Comparison of ENCODE assay signal across 11 mouse cellular contexts in the genomic region with DNA sequence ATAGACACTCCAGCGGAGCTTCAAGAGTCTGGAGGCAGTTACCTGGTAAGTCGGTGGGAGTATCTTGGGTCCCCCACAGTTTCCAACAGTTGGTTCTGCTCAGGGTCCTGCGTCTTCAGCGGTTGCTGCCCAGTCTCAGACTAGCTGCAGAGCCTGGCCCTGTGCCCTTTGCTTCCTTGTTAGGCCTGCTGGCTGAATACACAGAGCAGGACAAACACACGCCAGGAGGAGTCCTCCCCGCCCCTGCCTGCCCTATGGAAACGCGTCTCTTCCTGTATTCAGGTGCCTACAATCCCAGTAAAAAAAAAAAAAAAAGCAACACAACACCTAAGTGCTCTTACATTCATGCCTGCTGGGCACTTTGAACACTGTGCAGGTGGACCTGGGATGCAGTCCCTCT. TPM values are rescaled to one million over a fixed set of nuclear protein-coding genes. Genes with fewer than 3 reads are reported as not detected.
DNase-seq lines count a peak whose midpoint lies in the region; ATAC-seq lines count a peak whose summit lies in the region.
"Had no signal": no experiment of that assay in that cellular context is flagged by ENCODE, and none has a peak within 500 bp of the region (broad histone marks: within the 10 kb centered on the region; RNA-seq: fewer than 3 reads in every experiment).

A gene (minus strand): TSS at position 142 of the 400 bp plus-strand sequence.

- peaks cover 11% of the 10 kb centered on the region for H3K4me1 ChIP-seq in embryonic facial prominence, embryonic 15.5 days
- H3K4me1 ChIP-seq in liver, embryonic 16.5 days (ENCODE audit: control insufficient read depth, low read depth, low read length): no peaks in the 10 kb centered on the region
- H3K4me1 ChIP-seq: limb, embryonic 13.5 days had no signal

- WGBS in embryonic facial prominence, embryonic 15.5 days: 73% methylated on average over 8 of the region's 8 CpGs
- WGBS in liver, embryonic 16.5 days (ENCODE audit: insufficient replicate concordance): 72% methylated on average over 8 of the region's 8 CpGs

- H3K4me2 ChIP-seq in embryonic facial prominence, embryonic 15.5 days (replicated peaks): no peak within 1 kb of the TSS
- H3K4me2 ChIP-seq in liver, embryonic 16.5 days (ENCODE audit: low read depth, low read length): peak within 1 kb of the TSS; percentile 15; the same call in 1 of the 2 replicates
- H3K4me2 ChIP-seq: limb, embryonic 13.5 days; midbrain, embryonic 13.5 days had no signal

- ATAC-seq in embryonic facial prominence, embryonic 15.5 days (ENCODE audit: insufficient number of reproducible peaks, low FRiP score, low TSS enrichment, low read depth): no peak
- peak; percentile 80 for ATAC-seq in liver, embryonic 16.5 days (ENCODE audit: low read depth)
- no peak for ATAC-seq in erythroblast, adult 5-6 weeks (replicated peaks; ENCODE audit: low FRiP score, poor library complexity, severe bottlenecking)
- ATAC-seq: forebrain, embryonic 16.5 days; midbrain, embryonic 13.5 days had no signal

- H3K27me3 ChIP-seq in embryonic facial prominence, embryonic 15.5 days: no peaks in the 10 kb centered on the region
- no peaks in the 10 kb centered on the region for H3K27me3 ChIP-seq in liver, embryonic 16.5 days (ENCODE audit: control insufficient read depth, insufficient read depth, low read depth, low read length)
- H3K27me3 ChIP-seq: limb, embryonic 13.5 days; midbrain, embryonic 13.5 days had no signal

- no peaks in the 10 kb centered on the region for H3K9me3 ChIP-seq in embryonic facial prominence, embryonic 15.5 days (replicated peaks)
- no peaks in the 10 kb centered on the region for H3K9me3 ChIP-seq in liver, embryonic 16.5 days (replicated peaks; ENCODE audit: control insufficient read depth, low read length)
- H3K9me3 ChIP-seq: limb, embryonic 13.5 days; midbrain, embryonic 13.5 days had no signal

- H3K4me3 ChIP-seq in embryonic facial prominence, embryonic 15.5 days (replicated peaks): no peak within 1 kb of the TSS
- peak within 1 kb of the TSS; percentile 18; the same call in 1 of the 2 replicates for H3K4me3 ChIP-seq in liver, embryonic 16.5 days (ENCODE audit: low read depth, low read length)
- H3K4me3 ChIP-seq: limb, embryonic 13.5 days; midbrain, embryonic 13.5 days had no signal

- no peak for DNase-seq in layer of hippocampus, adult 8-10 months (ENCODE audit: low spot score in 2 of 2)
- DNase-seq in layer of hippocampus, adult 9-11 months: no peak
- DNase-seq in layer of hippocampus, postnatal 14 days (ENCODE audit: low spot score in 2 of 2): no peak
- DNase-seq in right cerebral cortex, adult 18-20 months: no peak
- no peak for DNase-seq in adrenal gland, postnatal 4 days (ENCODE audit: low spot score in 2 of 2)

- no peaks in the 10 kb centered on the region for H3K36me3 ChIP-seq in embryonic facial prominence, embryonic 15.5 days
- no peaks in the 10 kb centered on the region for H3K36me3 ChIP-seq in liver, embryonic 16.5 days (ENCODE audit: control insufficient read depth, insufficient read depth)
- H3K36me3 ChIP-seq: limb, embryonic 13.5 days; midbrain, embryonic 13.5 days had no signal

- no peak within 1 kb of the TSS for H3K9ac ChIP-seq in embryonic facial prominence, embryonic 15.5 days
- H3K9ac ChIP-seq in liver, embryonic 16.5 days (ENCODE audit: low read depth, low read length): no peak within 1 kb of the TSS
- H3K9ac ChIP-seq: limb, embryonic 13.5 days; midbrain, embryonic 13.5 days had no signal

- peak within 1 kb of the TSS; percentile 58; the same call in 1 of the 2 replicates for H3K27ac ChIP-seq in embryonic facial prominence, embryonic 15.5 days (replicated peaks)
- H3K27ac ChIP-seq in liver, embryonic 16.5 days (ENCODE audit: low read length): peak within 1 kb of the TSS; percentile 42; the same call in 1 of the 2 replicates
- H3K27ac ChIP-seq: limb, embryonic 13.5 days; midbrain, embryonic 13.5 days had no signal

RNA-seq across cellular contexts. Expression of the gene that starts here (rescaled TPM):
- total RNA-seq in layer of hippocampus, adult 8-10 months (2022): 100 to 1,000 TPM in 1 of 4 experiments, 10 to 100 TPM in 3; 80.7 to 107 (median 88.1) TPM
- polyA plus RNA-seq in embryonic facial prominence, embryonic 15.5 days (2015; fragmentation: Nextera tagmentation; extraction: Ambion mirVana): 3.3 and 4.7 TPM in 2 replicates
- 100 to 1,000 TPM; 121 to 123 TPM for total RNA-seq in layer of hippocampus, postnatal 14 days (2021)
- polyA plus RNA-seq in liver, embryonic 16.5 days (2015; fragmentation: Nextera tagmentation; extraction: Ambion mirVana): 7.4 and 8.4 TPM in 2 replicates
- total RNA-seq in erythroblast, adult 5-6 weeks (2015; ENCODE audit: low replicate concordance): 1.3 TPM in 1 of 2 replicates, not detected in the other
- total RNA-seq in erythroblast, adult 5-6 weeks (2017; ENCODE audit: low replicate concordance): 1.3 TPM in 1 of 2 replicates, not detected in the other
- total RNA-seq in adrenal gland, postnatal 4 days (2021): 1 to 10 TPM in 1 of 2 experiments, under 1 TPM in 1; 0.48 to 1.2 TPM

Comparison
In these comparisons a context has a peak if more than half of its experiments do, and no peak if none do; other contexts are left out.
1. RNA of the gene that starts here (total RNA-seq): 121 to 123 TPM in layer of hippocampus, postnatal 14 days and 80.7 to 107 TPM in layer of hippocampus, adult 8-10 months; 1.3 TPM in erythroblast, adult 5-6 weeks and 0.48 to 1.2 TPM in adrenal gland, postnatal 4 days; every median in the first group is over 10 times any median in the second.